Mouse (Mus musculus): ENCODE data around the gene Ing5. TPM values are rescaled to one million over a fixed set of nuclear protein-coding genes. Genes with fewer than 3 reads are reported as not detected.
"Not testable (repeated sequence)": the region's sequence is repeated elsewhere in the genome, so short reads cannot be mapped to it uniquely, and the experiment has no call there.

Gene Ing5
- total RNA-seq (2021): 10 to 100 TPM in 1 of 2 experiments, 1 to 10 TPM in 1; 8.1 to 11.3 TPM

GRCm38 (mm10) chr1:93803556-93804507 lies at the start of gene Ing5:
TSS of gene Ing5 (plus strand) at chr1:93803965.
- intact Hi-C loops (cut with DNase I): no loop called here
- DNase-seq: peak; percentile 100

- DNase-seq: peak; percentile 93
- intact Hi-C loops (cut with DNase I): no loop called here
These were observed 49.0 kb upstream of the Ing5 start, which contains the start of gene Thap4 for GRCm38 (mm10) chr1:93754573-93755290. TSS of gene Thap4 (minus strand) at chr1:93754864.

GRCm38 (mm10) chr1:93755291-93755610 lies 48.5 kb upstream of the Ing5 start:
- intact Hi-C loops (cut with DNase I): no loop called here
- DNase-seq: no peak

- no peak for DNase-seq
- intact Hi-C loops (cut with DNase I): no loop called here
These were observed 48.1 kb upstream of the Ing5 start for GRCm38 (mm10) chr1:93755618-93756017.

GRCm38 (mm10) chr1:93756154-93756553 lies 47.6 kb upstream of the Ing5 start:
- no peak for DNase-seq
- intact Hi-C loops (cut with DNase I): no loop called here

GRCm38 (mm10) chr1:93760076-93760475 lies 43.7 kb upstream of the Ing5 start:
- intact Hi-C loops (cut with DNase I): no loop called here
- no peak for DNase-seq

- intact Hi-C loops (cut with DNase I); DNase-seq: not testable (repeated sequence)
These were observed 40.2 kb upstream of the Ing5 start for GRCm38 (mm10) chr1:93763531-93763930.

GRCm38 (mm10) chr1:93764871-93765591 lies 38.7 kb upstream of the Ing5 start:
- intact Hi-C loops (cut with DNase I): no loop called here
- DNase-seq: no peak

GRCm38 (mm10) chr1:93767600-93767999 lies 36.2 kb upstream of the Ing5 start:
- no peak for DNase-seq
- intact Hi-C loops (cut with DNase I): no loop called here

GRCm38 (mm10) chr1:93769901-93770300 lies 33.9 kb upstream of the Ing5 start:
- DNase-seq: no peak
- intact Hi-C loops (cut with DNase I): loop anchor here (10.0 kb wide), 1 partner anchor 265 kb away; no protein-coding TSS in a partner anchor

- DNase-seq: no peak
- intact Hi-C loops (cut with DNase I): loop anchor here (10.0 kb wide), 1 partner anchor 272 kb away; no protein-coding TSS in a partner anchor
These were observed 27.1 kb upstream of the Ing5 start for GRCm38 (mm10) chr1:93776686-93777085.

- intact Hi-C loops (cut with DNase I): no loop called here
- DNase-seq: peak; percentile 10
These were observed 16.9 kb upstream of the Ing5 start for GRCm38 (mm10) chr1:93786912-93787311.

GRCm38 (mm10) chr1:93794526-93794925 lies 9.2 kb upstream of the Ing5 start:
- intact Hi-C loops (cut with DNase I): no loop called here
- no peak for DNase-seq

- no peak for DNase-seq
- intact Hi-C loops (cut with DNase I): no loop called here
These were observed 7.9 kb upstream of the Ing5 start for GRCm38 (mm10) chr1:93795886-93796285.

GRCm38 (mm10) chr1:93800670-93801503 lies 2.9 kb upstream of the Ing5 start:
- DNase-seq: no peak
- intact Hi-C loops (cut with DNase I): no loop called here

- peak; percentile 94 for DNase-seq
- intact Hi-C loops (cut with DNase I): no loop called here
These were observed 2.0 kb upstream of the Ing5 start, which contains the start of gene Dtymk for GRCm38 (mm10) chr1:93801741-93802238. TSS of gene Dtymk (minus strand) at chr1:93801934.

- DNase-seq: no peak
- intact Hi-C loops (cut with DNase I): no loop called here
These were observed 994 bp upstream of the Ing5 start for GRCm38 (mm10) chr1:93802771-93803170.

- no peak for DNase-seq
- intact Hi-C loops (cut with DNase I): no loop called here
These were observed 1.1 kb downstream of the Ing5 start for GRCm38 (mm10) chr1:93804818-93805217.

GRCm38 (mm10) chr1:93805221-93805951 lies 1.6 kb downstream of the Ing5 start:
- DNase-seq: no peak
- intact Hi-C loops (cut with DNase I): no loop called here
